Mouse (Mus musculus) urinary bladder, postnatal 25 days (tissue): ENCODE results near the gene Olfr365.

ENCODE experiments used
- DNase-seq: peaks from one replicate; pipeline ENCODE4 v3.0.0; 2022; ENCODE audit warnings: low spot score

The Olfr365 gene

GRCm38 (mm10) chr2:37187898-37188297, at the start of gene Olfr365:
TSS of gene Olfr365 (plus strand) at chr2:37188198.
- DNase-seq = no peak

GRCm38 (mm10) chr2:37139022-37139421, 49.0 kb upstream of the Olfr365 start, which contains the start of gene Olfr364-ps1:
TSS of gene Olfr364-ps1 (plus strand) at chr2:37139322.
- DNase-seq = no peak

- no peak for DNase-seq
Measured at GRCm38 (mm10) chr2:37211274-37211673, 23.3 kb downstream of the Olfr365 start, which contains the start of gene Olfr366. TSS of gene Olfr366 (plus strand) at chr2:37211574.
